Mouse (Mus musculus) embryonic fibroblast, embryonic 13.5 days (primary cell): ENCODE data around the gene Dpt. TPM values are rescaled to one million over a fixed set of nuclear protein-coding genes. Genes with fewer than 3 reads are reported as not detected.
"Not testable (repeated sequence)": the region's sequence is repeated elsewhere in the genome, so short reads cannot be mapped to it uniquely, and the experiment has no call there.

Experiments
- H3K27ac ChIP-seq: 2 replicates; pipeline ENCODE4 v1.5.1; 2012; ENCODE audit warnings: low read length, control low read depth, inconsistent platforms; ENCODE audit not compliant: insufficient read depth
- H3K4me1 ChIP-seq: 2 replicates; pipeline ENCODE4 v1.6.1; 2011; ENCODE audit warnings: low read length; ENCODE audit not compliant: control insufficient read depth, insufficient read depth
- H3K4me3 ChIP-seq: 2 replicates; pipeline ENCODE4 v1.5.1; 2011; ENCODE audit warnings: mild to moderate bottlenecking, control low read depth, low read length; ENCODE audit not compliant: insufficient read depth
- CTCF ChIP-seq: IDR thresholded peaks from 2 replicates; pipeline ENCODE4 v1.5.1; 2011; ENCODE audit warnings: mild to moderate bottlenecking, control low read depth, low read length, moderate library complexity, borderline replicate concordance; ENCODE audit not compliant: insufficient read depth
- POLR2A ChIP-seq: IDR thresholded peaks from 2 replicates; pipeline ENCODE4 v1.6.1; 2011; ENCODE audit warnings: low read depth, mild to moderate bottlenecking, control low read depth, low read length, moderate library complexity
- polyA plus RNA-seq: library from polyadenylated mRNA; stranded (reverse); fragments of >200 nt; gene quantifications from 2 replicates; pipeline ENCODE4 v1.2.4, GENCODE M21; 2011; ENCODE audit warnings: low read depth; ENCODE audit not compliant: missing spikeins, insufficient read length

Dpt gene
- polyA plus RNA-seq, 1 experiment, result 45.9 TPM

- Histone ChIP-seq H3K4me1 (0 out of 2 replicates have a peak, but pooled peaks cover 4% of the 10 kb centered on the region), H3K27ac (no peak overlapping the region), H3K4me3 (no peak overlapping the region)
- TF ChIP-seq POLR2A (no peak), CTCF (no peak)
Observed at GRCm38 (mm10) chr1:164811296-164811695, 14.9 kb downstream of the Dpt start.

DNA sequence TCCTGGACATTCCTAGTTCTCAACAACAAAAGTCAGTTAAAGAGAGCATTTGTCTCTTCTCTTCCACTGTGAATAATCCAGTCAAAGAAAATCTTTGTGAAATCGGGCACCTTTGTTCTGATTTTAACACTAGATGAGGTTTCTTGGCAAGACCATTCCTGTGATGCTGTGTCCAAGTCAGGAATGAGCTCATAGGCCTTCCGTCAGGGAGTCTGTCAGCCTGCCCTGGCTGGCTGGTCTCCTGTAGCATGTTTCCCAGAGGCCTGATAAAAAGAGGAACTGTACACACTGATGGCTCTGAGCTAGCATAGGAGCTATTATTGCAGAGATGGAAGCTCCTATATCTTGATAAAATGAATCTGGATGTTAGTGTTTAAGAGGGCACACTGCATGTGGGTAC lies 17.8 kb downstream of the Dpt start:
- Histone ChIP-seq H3K27ac (no peak overlapping the region), H3K4me3 (no peak overlapping the region), H3K4me1 (0 out of 2 replicates have a peak, but pooled peaks cover 4% of the 10 kb centered on the region)
- TF ChIP-seq POLR2A (no peak), CTCF (no peak)

DNA sequence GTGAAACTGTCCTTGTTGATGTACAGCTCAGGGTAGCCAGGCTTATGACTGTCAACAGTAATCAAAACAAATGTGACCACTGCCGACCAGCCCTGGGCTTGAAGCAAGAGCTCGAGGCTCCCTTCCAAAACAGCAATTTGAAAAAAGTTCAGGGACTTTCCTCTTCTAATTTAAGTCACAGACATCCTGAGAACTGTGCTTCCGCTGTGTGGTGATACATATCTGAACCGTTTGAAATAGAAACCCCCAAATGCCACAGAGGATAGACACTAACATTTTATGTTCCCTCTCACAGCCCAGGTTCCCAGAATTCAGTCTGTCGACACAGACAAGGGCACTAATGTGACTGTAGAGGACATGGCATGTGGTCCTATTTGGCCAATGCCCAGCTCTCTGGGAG lies 18.9 kb downstream of the Dpt start:
- TF ChIP-seq POLR2A (no peak), CTCF (no peak)
- no peaks in the 10 kb centered on the region for H3K4me1 ChIP-seq
- no peak overlapping the region for H3K4me3 ChIP-seq
- H3K27ac ChIP-seq, result no peak overlapping the region

DNA sequence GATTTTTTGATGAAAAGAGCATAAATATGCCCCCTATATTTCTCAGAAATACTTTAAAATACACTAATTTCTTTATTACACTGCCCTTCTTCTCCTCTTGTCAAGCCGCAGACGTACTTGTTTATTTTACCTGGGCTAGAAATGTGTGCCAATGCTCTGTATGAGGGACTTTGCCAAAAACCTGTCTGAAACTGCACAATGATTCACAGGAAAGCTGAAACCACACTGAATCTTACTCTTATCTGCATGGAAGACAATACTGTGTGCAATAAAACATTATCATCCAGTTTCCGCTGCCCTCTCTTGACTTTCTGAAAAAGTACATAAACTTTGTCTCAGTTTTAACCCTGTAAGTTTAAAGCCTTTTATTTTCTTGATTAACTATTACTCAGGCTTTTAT lies 20.9 kb downstream of the Dpt start:
- TF ChIP-seq CTCF (no peak), POLR2A (no peak)
- Histone ChIP-seq H3K4me1 (no peaks in the 10 kb centered on the region), H3K27ac (no peak overlapping the region), H3K4me3 (no peak overlapping the region)

- Histone ChIP-seq H3K27ac (no peak overlapping the region), H3K4me1 (no peaks in the 10 kb centered on the region), H3K4me3 (no peak overlapping the region)
- TF ChIP-seq POLR2A (no peak), CTCF (no peak)
Observed at GRCm38 (mm10) chr1:164821307-164821706, 24.9 kb downstream of the Dpt start.

- Histone ChIP-seq H3K4me3 (no peak overlapping the region), H3K4me1 (no peaks in the 10 kb centered on the region), H3K27ac (no peak overlapping the region)
- TF ChIP-seq POLR2A, result no peak
- TF ChIP-seq CTCF, result no peak
Observed at GRCm38 (mm10) chr1:164821821-164822220, 25.4 kb downstream of the Dpt start.

DNA sequence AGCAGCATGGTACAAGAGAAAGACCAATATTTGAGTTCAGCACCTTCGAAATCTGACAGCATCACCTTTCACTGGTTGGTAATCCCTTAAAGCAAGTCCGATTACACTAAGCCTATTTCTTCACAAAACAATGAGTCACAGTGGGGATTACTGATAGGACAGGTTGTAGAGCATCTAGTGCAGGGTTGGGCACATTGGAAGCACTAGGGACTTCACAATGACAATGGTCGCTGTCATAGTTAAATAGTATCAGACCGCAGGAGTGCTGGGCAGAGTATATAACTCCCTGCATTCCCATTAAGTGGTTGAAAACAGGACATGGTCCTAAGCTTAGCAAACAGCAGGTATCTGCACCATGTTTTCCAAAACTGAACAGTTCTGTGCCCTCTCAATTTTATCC lies 25.8 kb downstream of the Dpt start:
- Histone ChIP-seq H3K4me1 (no peaks in the 10 kb centered on the region), H3K27ac (no peak overlapping the region), H3K4me3 (no peak overlapping the region)
- TF ChIP-seq POLR2A (no peak), CTCF (no peak)

DNA sequence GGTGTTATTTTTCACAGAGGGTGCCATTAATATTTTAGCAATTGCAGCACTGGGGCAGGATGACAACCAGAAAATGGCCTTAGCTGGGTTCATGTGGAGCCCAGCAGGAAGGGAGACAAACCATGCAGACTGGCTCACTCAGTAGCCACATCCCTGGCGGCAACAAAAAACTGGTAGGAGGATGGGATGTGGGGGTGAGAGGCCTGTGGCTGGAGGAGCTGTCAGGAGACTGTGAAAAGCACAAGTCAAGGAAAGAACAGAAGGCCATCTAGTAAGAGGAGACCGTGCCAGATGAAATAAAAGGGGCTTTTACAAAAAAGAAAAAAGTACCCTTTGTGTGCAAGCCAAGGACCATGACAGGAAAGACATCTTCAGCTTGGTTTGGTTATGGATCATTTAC lies 28.5 kb downstream of the Dpt start:
- H3K4me3 ChIP-seq, result no peak overlapping the region
- TF ChIP-seq CTCF (no peak), POLR2A (no peak)
- no peak overlapping the region for H3K27ac ChIP-seq
- H3K4me1 ChIP-seq, result no peaks in the 10 kb centered on the region

DNA sequence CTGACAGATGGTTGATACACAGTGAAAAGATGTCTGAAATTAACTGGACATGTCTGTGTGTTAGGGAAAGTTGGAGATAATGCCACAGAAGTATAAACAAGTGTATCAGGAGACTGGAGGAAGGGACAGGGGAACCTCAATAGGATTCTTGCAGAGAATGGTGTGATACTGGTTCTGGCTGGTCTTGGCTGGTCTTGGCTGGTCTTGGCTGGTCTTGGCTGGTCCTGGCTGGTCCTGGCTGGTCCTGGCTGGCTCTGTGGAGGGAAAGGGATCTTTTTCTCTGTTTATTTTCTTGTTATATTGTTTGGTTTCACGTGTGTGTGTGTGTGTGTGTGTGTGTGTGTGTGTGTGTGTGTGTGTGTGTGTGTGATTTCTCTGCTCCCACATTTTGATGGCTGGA lies 33.4 kb downstream of the Dpt start:
- no peak overlapping the region for H3K27ac ChIP-seq
- H3K4me1 ChIP-seq, result no peaks in the 10 kb centered on the region
- no peak overlapping the region for H3K4me3 ChIP-seq
- TF ChIP-seq POLR2A (no peak), CTCF (no peak)

GRCm38 (mm10) chr1:164832459-164832858 lies 36.0 kb downstream of the Dpt start:
- no peaks in the 10 kb centered on the region for H3K4me1 ChIP-seq
- H3K27ac ChIP-seq, result no peak overlapping the region
- TF ChIP-seq POLR2A (no peak), CTCF (no peak)
- no peak overlapping the region for H3K4me3 ChIP-seq

DNA sequence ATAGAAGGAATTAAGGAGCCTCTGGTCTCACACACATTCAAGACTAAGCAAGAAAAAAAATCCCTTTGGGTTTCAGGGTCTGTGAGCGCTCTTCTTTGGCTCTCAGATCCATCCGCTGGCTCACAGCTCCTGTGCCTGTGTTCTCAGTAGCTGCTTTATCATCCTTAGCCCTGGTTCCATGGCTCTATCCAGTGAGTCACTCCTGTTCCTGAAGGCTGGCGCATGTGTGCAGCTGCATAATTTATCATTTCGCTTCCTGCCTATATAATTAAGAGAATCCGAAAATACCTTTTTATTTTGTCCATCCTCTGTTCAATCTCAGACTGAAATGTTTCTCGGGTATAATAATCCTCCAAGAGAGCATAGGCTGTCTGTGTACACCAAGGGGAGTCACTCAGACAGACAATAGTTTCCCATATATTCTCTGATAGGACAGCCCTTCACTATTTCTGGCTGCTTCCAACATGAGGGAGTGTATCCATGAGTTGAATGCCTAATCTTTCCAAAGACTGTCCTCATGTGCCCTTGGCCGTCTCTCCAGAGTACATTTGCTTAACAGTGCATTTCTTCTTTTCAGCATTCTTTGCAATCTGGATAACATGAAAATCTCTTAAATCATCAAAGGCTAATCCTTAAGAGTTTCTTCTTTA lies 52.3 kb downstream of the Dpt start:
- TF ChIP-seq CTCF (no peak), POLR2A (no peak)
- Histone ChIP-seq H3K4me3 (no peak overlapping the region), H3K4me1 (no peaks in the 10 kb centered on the region), H3K27ac (no peak overlapping the region)

- H3K27ac ChIP-seq, H3K4me3 ChIP-seq, H3K4me1 ChIP-seq: not testable (repeated sequence)
Observed at GRCm38 (mm10) chr1:164855700-164856099, 59.3 kb downstream of the Dpt start.
